Mouse (Mus musculus) brain, embryonic 14.5 days (tissue): Measurements from ENCODE around the gene Olfr1232. TPM values are rescaled to one million over a fixed set of nuclear protein-coding genes. Genes with fewer than 3 reads are reported as not detected.
A peak's percentile ranks its signal among the peaks of the same experiment; 100 is the strongest.

Source experiments
- DNase-seq: peaks from one replicate; pipeline ENCODE4 v3.0.0-alpha.2; 2011; ENCODE audit warnings: low read depth
- CTCF ChIP-seq: fragments of 200-500 bp; IDR thresholded peaks from 2 replicates; pipeline ENCODE4 v1.5.1; 2012; ENCODE audit warnings: inconsistent platforms, mild to moderate bottlenecking, moderate library complexity, borderline replicate concordance; ENCODE audit not compliant: insufficient read depth, insufficient read length; ENCODE audit errors: extremely low read depth
- POLR2A ChIP-seq: fragments of 200-500 bp; IDR thresholded peaks from 2 replicates; pipeline ENCODE4 v1.6.1; 2012; ENCODE audit warnings: mild to moderate bottlenecking, inconsistent platforms, borderline replicate concordance; ENCODE audit not compliant: poor library complexity, insufficient read depth, insufficient read length, severe bottlenecking; ENCODE audit errors: extremely low read depth
- polyA plus RNA-seq: library from polyadenylated mRNA; depleted of rRNA; stranded (reverse); fragments of >200 nt; gene quantifications from 2 replicates; pipeline ENCODE4 v1.2.3, GENCODE M21; 2012; rRNA removed

The Olfr1232 gene
- polyA plus RNA-seq: not detected in 2 replicates

DNA sequence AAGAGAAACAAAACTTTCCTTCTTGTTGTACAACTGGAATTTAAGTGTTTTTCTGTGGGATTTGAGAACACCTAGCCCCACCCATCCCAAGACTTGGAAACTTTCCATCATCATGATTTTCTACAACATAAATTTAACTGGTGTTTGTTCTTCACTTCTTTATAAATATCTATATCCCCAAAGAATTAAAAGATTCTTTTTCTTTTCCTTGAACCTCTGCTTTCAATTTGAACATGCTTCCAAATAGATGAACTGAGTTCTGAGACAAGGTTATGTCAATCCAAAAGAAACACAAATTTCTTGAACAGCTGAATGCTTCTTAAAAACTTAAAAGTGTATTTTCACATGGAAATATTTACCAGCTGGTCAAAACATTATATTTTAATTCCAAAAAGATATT is at the start of gene Olfr1232:
Gene Olfr1232 (minus strand): TSS at position 101 of the 400 bp plus-strand sequence.
- DNase-seq: no peak
- TF ChIP-seq POLR2A: no peak
- TF ChIP-seq CTCF: no peak

DNA sequence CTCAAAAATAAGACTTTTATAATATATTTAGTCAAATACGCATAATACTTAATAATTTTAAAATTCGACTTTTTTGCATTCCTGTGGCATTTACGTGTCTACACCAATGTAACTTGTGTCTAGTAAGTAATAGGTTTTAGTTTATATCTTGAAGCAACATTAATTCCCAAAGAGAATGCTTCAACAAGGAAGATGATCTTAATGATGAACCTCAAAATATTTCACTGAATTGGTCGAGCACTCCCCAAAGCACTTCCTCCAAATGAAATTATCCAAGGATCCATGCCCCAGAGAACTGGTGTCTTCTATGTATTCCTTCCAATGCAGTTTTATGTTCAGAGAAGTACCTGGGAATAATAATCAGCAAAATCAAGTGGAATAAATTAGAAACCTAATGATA is 35.3 kb upstream of the Olfr1232 start, which contains the start of gene Olfr1234:
Gene Olfr1234 (minus strand): TSS at position 101 of the 400 bp plus-strand sequence.
- TF ChIP-seq POLR2A (no peak), CTCF (no peak)
- DNase-seq: no peak

GRCm38 (mm10) chr2:89342298-89342697 is 12.8 kb upstream of the Olfr1232 start, which contains the start of gene Olfr1233:
Gene Olfr1233, minus strand, starts transcription at chr2:89342398.
- no peak for TF ChIP-seq CTCF
- no peak for TF ChIP-seq POLR2A
- no peak for DNase-seq

DNA sequence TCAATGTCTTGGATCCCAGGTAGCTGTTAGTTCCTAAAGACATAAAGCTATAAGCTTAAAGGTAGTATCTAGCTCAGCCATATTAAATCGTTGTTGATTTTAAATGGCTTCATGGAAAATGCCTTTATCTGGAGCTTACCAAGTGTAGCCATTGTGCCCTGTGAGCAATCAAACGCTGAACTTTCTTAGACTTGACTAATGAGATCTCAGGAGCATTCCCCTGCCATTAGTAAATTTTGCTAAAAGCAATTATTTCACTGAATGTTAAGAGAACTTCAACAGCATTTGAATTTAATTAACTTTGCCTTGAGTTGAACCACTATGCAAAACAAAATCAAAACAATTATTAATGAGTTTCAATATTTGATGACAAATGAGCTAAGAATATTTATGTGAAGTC is 22.5 kb downstream of the Olfr1232 start, which contains the start of gene Olfr1231:
Gene Olfr1231 (minus strand): TSS at position 101 of the 400 bp plus-strand sequence.
- TF ChIP-seq POLR2A (no peak), CTCF (no peak)
- peak; percentile 15 for DNase-seq

DNA sequence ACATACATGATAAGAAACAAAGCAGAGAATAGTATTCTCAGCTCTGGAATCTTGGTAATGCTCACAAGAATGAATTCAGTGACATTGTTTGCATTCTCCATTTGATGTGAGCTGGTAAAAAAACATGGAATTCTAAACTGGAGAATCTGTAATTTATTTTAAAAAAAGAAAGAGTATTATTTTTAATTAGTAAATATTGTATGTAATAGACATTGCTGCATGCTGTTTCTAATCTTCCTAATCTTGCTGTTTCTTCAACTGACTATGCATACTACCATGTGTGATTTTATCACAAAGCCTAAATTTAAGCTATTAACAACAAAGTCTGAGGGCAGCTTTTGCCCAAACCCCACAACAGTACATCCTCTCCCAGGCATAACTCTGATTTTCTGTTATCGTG is 32.3 kb downstream of the Olfr1232 start, which contains the start of gene Olfr1230:
Gene Olfr1230 (minus strand): TSS at position 101 of the 400 bp plus-strand sequence.
- TF ChIP-seq POLR2A: no peak
- no peak for TF ChIP-seq CTCF
- no peak for DNase-seq

- no peak for TF ChIP-seq POLR2A
- no peak for DNase-seq
These were observed 41.6 kb downstream of the Olfr1232 start, which contains the start of gene Olfr1229 for GRCm38 (mm10) chr2:89287914-89288313. Gene Olfr1229, minus strand, starts transcription at chr2:89288014.

Other genes starting within 250 kb of the Olfr1232 start
- gene Olfr1219, start 246.2 kb downstream of the Olfr1232 start, polyA plus RNA-seq: not detected in 2 replicates
- gene Olfr1220, start 222.8 kb downstream of the Olfr1232 start, polyA plus RNA-seq: not detected in 2 replicates
- gene Olfr1221, start 212.4 kb downstream of the Olfr1232 start, polyA plus RNA-seq: not detected in 2 replicates
- gene Olfr1222, start 196.6 kb downstream of the Olfr1232 start, polyA plus RNA-seq: not detected in 2 replicates
- gene Olfr1223, start 178.1 kb downstream of the Olfr1232 start, polyA plus RNA-seq: not detected in 2 replicates
- gene Olfr1224-ps1, start 165.6 kb downstream of the Olfr1232 start, polyA plus RNA-seq: not detected in 2 replicates
- gene Olfr1225, start 155.0 kb downstream of the Olfr1232 start, polyA plus RNA-seq: not detected in 2 replicates
- gene Olfr1226, start 129.6 kb downstream of the Olfr1232 start, polyA plus RNA-seq: not detected in 2 replicates
- not detected in 2 replicates for gene Olfr1228, start 75.6 kb downstream of the Olfr1232 start, polyA plus RNA-seq
- gene Olfr1229, start 41.7 kb downstream of the Olfr1232 start, polyA plus RNA-seq: not detected in 2 replicates
- gene Olfr1230, start 32.4 kb downstream of the Olfr1232 start, polyA plus RNA-seq: not detected in 2 replicates
- not detected in 2 replicates for gene Olfr1231, start 22.6 kb downstream of the Olfr1232 start, polyA plus RNA-seq
- not detected in 2 replicates for gene Olfr1233, start 12.7 kb upstream of the Olfr1232 start, polyA plus RNA-seq
- gene Olfr1234, start 35.2 kb upstream of the Olfr1232 start, polyA plus RNA-seq: not detected in 2 replicates
- not detected in 2 replicates for gene Olfr1238, start 80.0 kb upstream of the Olfr1232 start, polyA plus RNA-seq
- gene Olfr1239, start 90.7 kb upstream of the Olfr1232 start, polyA plus RNA-seq: not detected in 2 replicates
- gene Olfr1240, start 113.3 kb upstream of the Olfr1232 start, polyA plus RNA-seq: not detected in 2 replicates
- not detected in 2 replicates for gene Olfr1241, start 157.5 kb upstream of the Olfr1232 start, polyA plus RNA-seq
- gene Olfr1242, start 168.7 kb upstream of the Olfr1232 start, polyA plus RNA-seq: not detected in 2 replicates
- gene Olfr1243, start 201.8 kb upstream of the Olfr1232 start, polyA plus RNA-seq: not detected in 2 replicates
- gene Olfr1245, start 248.8 kb upstream of the Olfr1232 start, polyA plus RNA-seq: not detected in 2 replicates